Mouse (Mus musculus): ENCODE results near the gene Otulinl. TPM values are rescaled to one million over a fixed set of nuclear protein-coding genes. Genes with fewer than 3 reads are reported as not detected.

Gene Otulinl
- polyA plus RNA-seq, 1 experiment from 2014 or later: 27.5 TPM

GRCm38 (mm10) chr15:27664126-27664525 is 17.3 kb downstream of the Otulinl start:
- ATAC-seq (ENCODE audit: low read depth): no peak
- WGBS: 77% methylated on average over 9 of the region's 9 CpGs
- Histone ChIP-seq H3K27ac (ENCODE audit: low read length) (no peak overlapping the region), H3K27me3 (ENCODE audit: control insufficient read depth, insufficient read depth, low read depth, low read length) (no peaks in the 10 kb centered on the region), H3K4me1 (replicated peaks; ENCODE audit: control insufficient read depth, insufficient read depth, low read length) (peaks cover 6% of the 10 kb centered on the region), H3K9ac (ENCODE audit: low read length) (no peak overlapping the region), H3K4me3 (ENCODE audit: low read length) (no peak overlapping the region), H3K4me2 (ENCODE audit: low read depth, low read length) (no peak overlapping the region), H3K9me3 (ENCODE audit: control insufficient read depth, low read length) (no peaks in the 10 kb centered on the region), H3K36me3 (ENCODE audit: control insufficient read depth, insufficient read depth, low read length) (no peaks in the 10 kb centered on the region)

GRCm38 (mm10) chr15:27662699-27663098 is 18.7 kb downstream of the Otulinl start:
- H3K36me3 ChIP-seq (ENCODE audit: control insufficient read depth, insufficient read depth, low read length): no peaks in the 10 kb centered on the region; the same call in none of the 2 replicates
- H3K27ac ChIP-seq (ENCODE audit: low read length): no peak overlapping the region
- H3K9me3 ChIP-seq (ENCODE audit: control insufficient read depth, low read length): no peaks in the 10 kb centered on the region
- H3K4me3 ChIP-seq (ENCODE audit: low read length): no peak overlapping the region
- H3K27me3 ChIP-seq (ENCODE audit: control insufficient read depth, insufficient read depth, low read depth, low read length): no peaks in the 10 kb centered on the region
- H3K9ac ChIP-seq (ENCODE audit: low read length): no peak overlapping the region
- 54% methylated on average over 1 of the region's 1 CpGs for WGBS
- peaks cover 6% of the 10 kb centered on the region for H3K4me1 ChIP-seq (replicated peaks; ENCODE audit: control insufficient read depth, insufficient read depth, low read length)
- no peak overlapping the region for H3K4me2 ChIP-seq (ENCODE audit: low read depth, low read length)
- no peak for ATAC-seq (ENCODE audit: low read depth)

GRCm38 (mm10) chr15:27661696-27662095 is 19.7 kb downstream of the Otulinl start:
- no peak for ATAC-seq (ENCODE audit: low read depth)
- no peak overlapping the region for H3K4me2 ChIP-seq (ENCODE audit: low read depth, low read length)
- 85% methylated on average over 6 of the region's 6 CpGs for WGBS

GRCm38 (mm10) chr15:27659592-27660244 is 21.7 kb downstream of the Otulinl start:
- Histone ChIP-seq H3K4me2 (ENCODE audit: low read depth, low read length) (no peak overlapping the region), H3K27me3 (ENCODE audit: control insufficient read depth, insufficient read depth, low read depth, low read length) (no peaks in the 10 kb centered on the region), H3K4me3 (ENCODE audit: low read length) (no peak overlapping the region), H3K9me3 (ENCODE audit: control insufficient read depth, low read length) (no peaks in the 10 kb centered on the region), H3K27ac (ENCODE audit: low read length) (no peak overlapping the region), H3K9ac (ENCODE audit: low read length) (no peak overlapping the region), H3K4me1 (replicated peaks; ENCODE audit: control insufficient read depth, insufficient read depth, low read length) (no peaks in the 10 kb centered on the region), H3K36me3 (ENCODE audit: control insufficient read depth, insufficient read depth, low read length) (no peaks in the 10 kb centered on the region; the same call in none of the 2 replicates)
- WGBS: 33% methylated on average over 17 of the region's 17 CpGs
- peak; percentile 76 for ATAC-seq (ENCODE audit: low read depth)

More at GRCm38 (mm10) chr15:27661696-27662095, 19.7 kb downstream of the Otulinl start:
- H3K9me3 ChIP-seq (ENCODE audit: control insufficient read depth, low read length): no peaks in the 10 kb centered on the region
- no peak overlapping the region for H3K27ac ChIP-seq (ENCODE audit: low read length)
- H3K4me1 ChIP-seq (replicated peaks; ENCODE audit: control insufficient read depth, insufficient read depth, low read length): peaks cover 6% of the 10 kb centered on the region
- no peak overlapping the region for H3K4me3 ChIP-seq (ENCODE audit: low read length)
- H3K9ac ChIP-seq (ENCODE audit: low read length): no peak overlapping the region
- no peaks in the 10 kb centered on the region; the same call in none of the 2 replicates for H3K36me3 ChIP-seq (ENCODE audit: control insufficient read depth, insufficient read depth, low read length)
- H3K27me3 ChIP-seq (ENCODE audit: control insufficient read depth, insufficient read depth, low read depth, low read length): no peaks in the 10 kb centered on the region

GRCm38 (mm10) chr15:27659143-27659542 is 22.2 kb downstream of the Otulinl start:
- Histone ChIP-seq H3K4me2 (ENCODE audit: low read depth, low read length) (no peak overlapping the region), H3K9me3 (ENCODE audit: control insufficient read depth, low read length) (no peaks in the 10 kb centered on the region), H3K27ac (ENCODE audit: low read length) (no peak overlapping the region), H3K27me3 (ENCODE audit: control insufficient read depth, insufficient read depth, low read depth, low read length) (no peaks in the 10 kb centered on the region), H3K4me3 (ENCODE audit: low read length) (no peak overlapping the region), H3K36me3 (ENCODE audit: control insufficient read depth, insufficient read depth, low read length) (no peaks in the 10 kb centered on the region; the same call in none of the 2 replicates), H3K9ac (ENCODE audit: low read length) (no peak overlapping the region), H3K4me1 (replicated peaks; ENCODE audit: control insufficient read depth, insufficient read depth, low read length) (no peaks in the 10 kb centered on the region)
- WGBS: 79% methylated on average over 5 of the region's 5 CpGs
- ATAC-seq (ENCODE audit: low read depth): no peak

GRCm38 (mm10) chr15:27658356-27658755 is 23.0 kb downstream of the Otulinl start:
- no peak overlapping the region for H3K9ac ChIP-seq (ENCODE audit: low read length)
- H3K27ac ChIP-seq (ENCODE audit: low read length): no peak overlapping the region
- no peaks in the 10 kb centered on the region; the same call in none of the 2 replicates for H3K36me3 ChIP-seq (ENCODE audit: control insufficient read depth, insufficient read depth, low read length)
- no peaks in the 10 kb centered on the region for H3K9me3 ChIP-seq (ENCODE audit: control insufficient read depth, low read length)
- no peak overlapping the region for H3K4me2 ChIP-seq (ENCODE audit: low read depth, low read length)
- H3K4me3 ChIP-seq (ENCODE audit: low read length): no peak overlapping the region
- ATAC-seq (ENCODE audit: low read depth): no peak
- H3K4me1 ChIP-seq (replicated peaks; ENCODE audit: control insufficient read depth, insufficient read depth, low read length): no peaks in the 10 kb centered on the region
- WGBS: 86% methylated on average over 4 of the region's 4 CpGs
- no peaks in the 10 kb centered on the region for H3K27me3 ChIP-seq (ENCODE audit: control insufficient read depth, insufficient read depth, low read depth, low read length)

GRCm38 (mm10) chr15:27657866-27658265 is 23.5 kb downstream of the Otulinl start:
- Histone ChIP-seq H3K9ac (ENCODE audit: low read length) (no peak overlapping the region), H3K27ac (ENCODE audit: low read length) (no peak overlapping the region), H3K9me3 (ENCODE audit: control insufficient read depth, low read length) (no peaks in the 10 kb centered on the region), H3K4me2 (ENCODE audit: low read depth, low read length) (no peak overlapping the region), H3K27me3 (ENCODE audit: control insufficient read depth, insufficient read depth, low read depth, low read length) (no peaks in the 10 kb centered on the region), H3K4me1 (replicated peaks; ENCODE audit: control insufficient read depth, insufficient read depth, low read length) (no peaks in the 10 kb centered on the region), H3K4me3 (ENCODE audit: low read length) (no peak overlapping the region), H3K36me3 (ENCODE audit: control insufficient read depth, insufficient read depth, low read length) (no peaks in the 10 kb centered on the region; the same call in none of the 2 replicates)
- no peak for ATAC-seq (ENCODE audit: low read depth)
- 94% methylated on average over 10 of the region's 10 CpGs for WGBS

- no peak overlapping the region for H3K4me3 ChIP-seq (ENCODE audit: low read length)
- no peaks in the 10 kb centered on the region for H3K27me3 ChIP-seq (ENCODE audit: control insufficient read depth, insufficient read depth, low read depth, low read length)
- no peak for ATAC-seq (ENCODE audit: low read depth)
- H3K27ac ChIP-seq (ENCODE audit: low read length): no peak overlapping the region
- H3K9ac ChIP-seq (ENCODE audit: low read length): no peak overlapping the region
- H3K9me3 ChIP-seq (ENCODE audit: control insufficient read depth, low read length): no peaks in the 10 kb centered on the region
- H3K4me2 ChIP-seq (ENCODE audit: low read depth, low read length): no peak overlapping the region
- H3K4me1 ChIP-seq (replicated peaks; ENCODE audit: control insufficient read depth, insufficient read depth, low read length): no peaks in the 10 kb centered on the region
- H3K36me3 ChIP-seq (ENCODE audit: control insufficient read depth, insufficient read depth, low read length): no peaks in the 10 kb centered on the region; the same call in none of the 2 replicates
- 69% methylated on average over 9 of the region's 9 CpGs for WGBS
Observed at GRCm38 (mm10) chr15:27656626-27657025, 24.8 kb downstream of the Otulinl start.

GRCm38 (mm10) chr15:27655015-27655414 is 26.4 kb downstream of the Otulinl start:
- Histone ChIP-seq H3K9me3 (ENCODE audit: control insufficient read depth, low read length) (no peaks in the 10 kb centered on the region), H3K27me3 (ENCODE audit: control insufficient read depth, insufficient read depth, low read depth, low read length) (no peaks in the 10 kb centered on the region), H3K36me3 (ENCODE audit: control insufficient read depth, insufficient read depth, low read length) (no peaks in the 10 kb centered on the region; the same call in none of the 2 replicates), H3K9ac (ENCODE audit: low read length) (no peak overlapping the region), H3K4me3 (ENCODE audit: low read length) (no peak overlapping the region), H3K27ac (ENCODE audit: low read length) (no peak overlapping the region), H3K4me2 (ENCODE audit: low read depth, low read length) (no peak overlapping the region), H3K4me1 (replicated peaks; ENCODE audit: control insufficient read depth, insufficient read depth, low read length) (no peaks in the 10 kb centered on the region)
- ATAC-seq (ENCODE audit: low read depth): no peak
- 16% methylated on average over 5 of the region's 5 CpGs for WGBS
